Mouse (Mus musculus) midbrain, embryonic 16.5 days (tissue): ENCODE measurements around the gene Cd248. TPM values are rescaled to one million over a fixed set of nuclear protein-coding genes. Genes with fewer than 3 reads are reported as not detected.

Experiments
- ATAC-seq: fragments of 200-750 bp; cut with Nextera tagmentation; 2 replicates; pipeline ENCODE4 v1.8.0; 2017; ENCODE audit warnings: moderate TSS enrichment
- H3K27ac ChIP-seq: fragments of 300-500 bp; sonication (generic); 2 replicates; pipeline ENCODE4 v1.5.1; 2014; ENCODE audit warnings: mild to moderate bottlenecking, low read length, mixed read lengths
- H3K27me3 ChIP-seq: fragments of 300-500 bp; sonication (generic); 2 replicates; pipeline ENCODE4 v1.6.1; 2014; ENCODE audit warnings: low read depth, low read length, mixed read lengths; ENCODE audit not compliant: control insufficient read depth, insufficient read depth
- H3K36me3 ChIP-seq: fragments of 300-500 bp; sonication (generic); 2 replicates; pipeline ENCODE4 v1.6.1; 2014; ENCODE audit warnings: mild to moderate bottlenecking, low read length, moderate library complexity, mixed read lengths; ENCODE audit not compliant: control insufficient read depth, insufficient read depth
- H3K4me1 ChIP-seq: fragments of 300-500 bp; sonication (generic); 2 replicates; pipeline ENCODE4 v1.6.1; 2014; ENCODE audit warnings: mild to moderate bottlenecking, low read length, mixed read lengths; ENCODE audit not compliant: control insufficient read depth, insufficient read depth
- H3K4me2 ChIP-seq: fragments of 300-500 bp; sonication (generic); 2 replicates; pipeline ENCODE4 v1.6.1; 2014; ENCODE audit warnings: mild to moderate bottlenecking, low read length, mixed read lengths
- H3K4me3 ChIP-seq: fragments of 300-500 bp; sonication (generic); 2 replicates; pipeline ENCODE4 v1.5.1; 2014; ENCODE audit warnings: low read depth, mild to moderate bottlenecking, low read length, moderate library complexity, mixed read lengths
- H3K9ac ChIP-seq: fragments of 300-500 bp; sonication (generic); 2 replicates; pipeline ENCODE4 v1.6.1; 2014; ENCODE audit warnings: low read depth, low read length, mixed read lengths
- H3K9me3 ChIP-seq: fragments of 300-500 bp; sonication (generic); replicated peaks from 2 replicates; pipeline ENCODE4 v1.6.1; 2014; ENCODE audit warnings: mild to moderate bottlenecking, low read length, mixed read lengths; ENCODE audit not compliant: control insufficient read depth, poor library complexity, severe bottlenecking
- WGBS: fragments of 180-500 bp; shearing (Covaris S2); extraction: QIAGEN DNeasy Blood & Tissue Kit; methylation state at CpG from one replicate; pipeline ENCODE4 v1.1.7; 2014; 5-methylcytosine and 5-hydroxymethylcytosine counted together
- polyA plus RNA-seq: library from polyadenylated mRNA; unstranded; fragments of >200 nt; fragmentation: Nextera tagmentation; extraction: Ambion mirVana; gene quantifications from 2 replicates; pipeline ENCODE4 v1.2.1, GENCODE M21; 2015

The Cd248 gene
- polyA plus RNA-seq = 16.0 and 16.5 TPM in 2 replicates

GRCm38 (mm10) chr19:5067867-5068569 is at the start of gene Cd248:
Gene Cd248 (plus strand): TSS chr19:5068078.
- Histone ChIP-seq H3K4me2 (peak within 1 kb of the TSS; percentile 76), H3K9ac (peak within 1 kb of the TSS; percentile 66), H3K27me3 (peaks cover 27% of the 10 kb centered on the region), H3K4me3 (peak within 1 kb of the TSS; percentile 41), H3K36me3 (no peaks in the 10 kb centered on the region), H3K27ac (no peak within 1 kb of the TSS), H3K4me1 (peaks cover 15% of the 10 kb centered on the region), H3K9me3 (no peaks in the 10 kb centered on the region)
- ATAC-seq = no peak
- WGBS = under 1% methylated on average over 49 of the region's 56 CpGs

DNA sequence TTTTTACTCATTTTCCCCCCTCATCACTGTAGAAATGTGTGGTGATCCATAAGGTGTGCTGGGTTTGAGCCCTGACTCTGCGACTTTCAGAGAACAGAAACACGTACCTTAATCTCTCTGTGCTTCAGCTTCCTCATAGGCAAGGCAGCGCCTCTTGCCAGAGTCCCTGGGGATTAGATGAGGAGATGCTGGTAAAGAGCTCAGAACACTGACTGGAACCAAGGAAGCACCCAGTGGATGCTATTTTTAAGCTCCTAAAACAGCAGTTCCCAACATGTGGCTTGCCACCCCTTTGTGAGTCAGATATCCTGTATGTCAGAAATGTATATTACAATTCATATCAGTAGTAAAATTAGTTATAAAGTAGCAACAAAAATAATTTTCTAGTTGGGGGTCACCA is 49.7 kb upstream of the Cd248 start:
- WGBS = 80% methylated on average over 3 of the region's 3 CpGs
- Histone ChIP-seq H3K36me3 (no peaks in the 10 kb centered on the region), H3K4me2 (no peak overlapping the region), H3K27me3 (no peaks in the 10 kb centered on the region), H3K4me3 (no peak overlapping the region), H3K4me1 (no peaks in the 10 kb centered on the region), H3K27ac (no peak overlapping the region), H3K9ac (no peak overlapping the region), H3K9me3 (no peaks in the 10 kb centered on the region)
- ATAC-seq = no peak

GRCm38 (mm10) chr19:5021416-5021815 is 46.5 kb upstream of the Cd248 start:
- 85% methylated on average over 2 of the region's 2 CpGs for WGBS
- Histone ChIP-seq H3K9ac (no peak overlapping the region), H3K27me3 (no peaks in the 10 kb centered on the region), H3K4me2 (no peak overlapping the region), H3K4me3 (no peak overlapping the region), H3K9me3 (no peaks in the 10 kb centered on the region), H3K36me3 (no peaks in the 10 kb centered on the region), H3K27ac (no peak overlapping the region), H3K4me1 (peaks cover 4% of the 10 kb centered on the region; the same call in 1 of the 2 replicates)
- no peak for ATAC-seq

DNA sequence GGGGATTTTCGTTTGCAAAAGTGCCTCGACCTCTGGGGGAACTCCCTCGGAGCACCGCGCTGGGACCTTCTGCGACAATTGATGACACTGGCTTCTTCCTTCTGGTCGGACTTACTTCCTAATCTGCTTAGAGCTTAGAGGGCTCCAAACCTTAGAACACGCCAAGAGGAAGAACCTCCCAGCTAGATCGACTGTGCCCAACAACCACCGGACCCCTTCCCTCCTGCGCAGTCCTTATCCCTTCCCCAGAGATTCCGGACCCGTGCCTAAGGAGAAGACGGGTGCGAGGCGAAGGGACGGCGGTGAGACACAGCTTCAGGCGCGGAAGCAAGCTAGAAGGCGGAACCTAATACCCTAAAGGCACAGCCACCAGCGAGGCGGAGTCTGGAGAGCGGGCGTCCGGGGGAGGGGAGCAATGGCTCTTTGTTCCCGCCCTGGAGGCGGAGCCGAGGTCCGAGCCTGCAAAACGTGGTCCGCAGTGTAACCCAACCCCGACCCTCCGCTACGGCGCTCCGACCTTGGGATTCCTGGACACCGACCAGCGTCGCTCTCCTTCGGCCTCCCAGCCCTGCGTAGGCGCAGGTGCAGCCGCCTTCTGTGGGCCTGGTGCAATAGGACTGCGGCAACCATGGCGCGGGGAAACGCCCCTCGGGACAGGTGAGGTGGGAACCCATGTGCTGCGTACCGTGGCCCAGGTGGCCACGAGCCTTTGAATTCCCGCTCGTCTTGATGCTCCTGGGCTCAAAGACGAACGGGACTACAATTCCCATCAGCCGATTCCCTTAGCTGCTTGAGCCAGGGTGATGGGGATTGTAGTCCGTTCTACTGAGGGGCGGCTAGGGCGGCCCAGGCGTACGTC is 44.0 kb upstream of the Cd248 start, which contains the start of gene Slc29a2:
TSS of gene Slc29a2 (plus strand) at position 240 of the 859 bp plus-strand sequence.
- Histone ChIP-seq H3K4me3 (peak within 1 kb of the TSS; percentile 59), H3K9ac (peak within 1 kb of the TSS; percentile 76), H3K27ac (peak within 1 kb of the TSS; percentile 92), H3K4me1 (peaks cover 4% of the 10 kb centered on the region; the same call in 1 of the 2 replicates), H3K4me2 (peak within 1 kb of the TSS; percentile 63), H3K36me3 (0 out of 2 replicates have a peak, but pooled peaks cover 2% of the 10 kb centered on the region), H3K9me3 (no peaks in the 10 kb centered on the region), H3K27me3 (no peaks in the 10 kb centered on the region)
- peak; percentile 94 for ATAC-seq
- under 1% methylated on average over 62 of the region's 62 CpGs for WGBS

DNA sequence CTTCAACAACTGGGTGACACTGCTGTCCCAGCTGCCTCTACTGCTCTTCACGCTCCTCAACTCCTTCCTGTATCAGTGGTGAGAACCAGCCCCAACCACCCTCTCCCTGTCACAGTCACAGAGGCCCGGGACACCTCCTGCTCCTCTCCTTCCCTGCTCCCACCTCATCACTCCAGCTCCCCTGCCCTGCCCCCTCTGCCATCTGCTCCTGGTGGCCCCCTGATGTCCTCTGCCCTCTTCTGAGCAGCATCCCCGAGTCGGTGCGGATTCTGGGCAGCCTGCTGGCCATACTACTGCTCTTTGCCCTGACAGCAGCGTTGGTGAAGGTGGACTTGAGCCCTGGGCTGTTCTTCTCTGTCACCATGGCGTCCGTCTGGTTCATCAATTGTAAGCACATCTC is 41.8 kb upstream of the Cd248 start:
- H3K4me2 ChIP-seq = no peak overlapping the region
- H3K9ac ChIP-seq = no peak overlapping the region

GRCm38 (mm10) chr19:5032686-5033085 is 35.2 kb upstream of the Cd248 start:
- Histone ChIP-seq H3K4me2 (no peak overlapping the region), H3K27ac (no peak overlapping the region), H3K4me1 (peaks cover 4% of the 10 kb centered on the region; the same call in 1 of the 2 replicates), H3K27me3 (no peaks in the 10 kb centered on the region), H3K4me3 (no peak overlapping the region), H3K9ac (no peak overlapping the region), H3K36me3 (peaks cover 22% of the 10 kb centered on the region; the same call in 1 of the 2 replicates), H3K9me3 (no peaks in the 10 kb centered on the region)
- 84% methylated on average over 3 of the region's 3 CpGs for WGBS
- no peak for ATAC-seq

More for the DNA sequence above, 41.8 kb upstream of the Cd248 start:
- 88% methylated on average over 8 of the region's 8 CpGs for WGBS
- no peaks in the 10 kb centered on the region for H3K27me3 ChIP-seq
- no peak overlapping the region for H3K27ac ChIP-seq
- ATAC-seq = no peak
- no peak overlapping the region for H3K4me3 ChIP-seq
- H3K4me1 ChIP-seq = peaks cover 4% of the 10 kb centered on the region; the same call in 1 of the 2 replicates
- no peaks in the 10 kb centered on the region for H3K9me3 ChIP-seq
- peaks cover 16% of the 10 kb centered on the region; the same call in 1 of the 2 replicates for H3K36me3 ChIP-seq

- H3K36me3 ChIP-seq = 0 out of 2 replicates have a peak, but pooled peaks cover 3% of the 10 kb centered on the region
- no peak overlapping the region for H3K4me3 ChIP-seq
- no peak overlapping the region for H3K9ac ChIP-seq
- H3K27me3 ChIP-seq = no peaks in the 10 kb centered on the region
- H3K4me2 ChIP-seq = no peak overlapping the region
- no peaks in the 10 kb centered on the region for H3K9me3 ChIP-seq
- 81% methylated on average over 4 of the region's 4 CpGs for WGBS
- no peak overlapping the region for H3K27ac ChIP-seq
- no peak for ATAC-seq
- peaks cover 22% of the 10 kb centered on the region for H3K4me1 ChIP-seq
These were observed 31.3 kb upstream of the Cd248 start for GRCm38 (mm10) chr19:5036577-5036976.

DNA sequence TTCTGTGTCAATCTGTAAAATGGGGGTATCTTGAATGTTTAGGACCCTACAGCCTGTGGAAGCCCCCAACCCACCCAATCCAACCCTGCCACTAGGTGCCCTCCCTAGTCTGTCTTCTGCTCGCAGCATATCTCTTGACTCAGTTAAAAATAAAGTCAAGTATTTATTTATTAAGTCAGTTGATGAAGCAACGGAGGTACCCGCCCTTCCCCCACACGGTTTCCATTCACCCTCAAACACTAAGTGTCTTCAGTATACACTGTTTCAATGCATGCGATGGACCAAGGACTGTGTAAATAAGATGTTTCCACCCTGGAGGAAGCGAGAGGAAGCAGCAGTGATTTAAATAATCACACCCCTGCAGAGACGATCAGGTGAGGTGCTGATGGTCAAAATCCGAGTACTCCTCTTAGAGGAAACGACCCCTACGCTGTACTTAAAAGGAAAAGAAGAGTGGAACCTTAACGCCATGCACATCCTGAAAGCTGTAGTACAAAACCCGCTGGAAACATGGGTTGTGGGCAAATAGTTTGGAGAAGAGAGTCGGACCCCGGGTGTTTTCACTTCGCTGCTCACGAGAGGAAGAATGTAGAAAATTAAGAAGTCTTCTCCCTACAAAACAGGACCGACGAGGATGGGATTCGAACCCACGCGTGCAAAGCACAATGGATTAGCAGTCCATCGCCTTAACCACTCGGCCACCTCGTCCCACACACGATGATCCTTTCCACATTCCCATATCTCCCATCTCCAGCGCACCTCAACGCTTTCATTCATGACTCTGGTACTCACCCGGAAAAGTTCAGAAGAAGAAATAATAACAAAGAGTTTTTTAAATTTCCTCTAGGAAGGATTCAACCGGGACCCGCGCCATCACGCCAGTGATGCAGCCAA is 30.0 kb upstream of the Cd248 start:
- Histone ChIP-seq H3K27ac (peak overlapping the region; percentile 87), H3K36me3 (no peaks in the 10 kb centered on the region; the same call in 1 of the 2 replicates), H3K9ac (peak overlapping the region; percentile 95), H3K4me3 (peak overlapping the region; percentile 70), H3K4me2 (peak overlapping the region; percentile 90), H3K27me3 (no peaks in the 10 kb centered on the region), H3K9me3 (no peaks in the 10 kb centered on the region), H3K4me1 (peaks cover 27% of the 10 kb centered on the region)
- WGBS = 6% methylated on average over 32 of the region's 32 CpGs
- peak; percentile 57 for ATAC-seq
